Mouse (Mus musculus) ES-E14 (cell line): Measurements from ENCODE around the gene N4bp2l2. TPM values are rescaled to one million over a fixed set of nuclear protein-coding genes. Genes with fewer than 3 reads are reported as not detected.

Source experiments
- DNase-seq: peaks from one replicate; pipeline ENCODE4 v3.0.0-alpha.2; 2013; ENCODE audit warnings: low read depth, low spot score
- H3K27ac ChIP-seq: 2 replicates; pipeline ENCODE4 v1.5.1; 2012; ENCODE audit warnings: low read depth, mild to moderate bottlenecking, low read length, moderate library complexity, mixed read lengths; ENCODE audit not compliant: poor library complexity, insufficient read depth, severe bottlenecking
- H3K36me3 ChIP-seq: 2 replicates; pipeline ENCODE4 v1.6.1; 2012; ENCODE audit warnings: mild to moderate bottlenecking, low read length, moderate library complexity, mixed read lengths; ENCODE audit not compliant: control insufficient read depth, poor library complexity, insufficient read depth, severe bottlenecking
- H3K4me1 ChIP-seq, 2 experiments: fragments of 150-350 bp in 1 of 2; sonication (generic) in 1 of 2; 2 replicates each; pipeline ENCODE4 v1.6.1; 2012; ENCODE audit warnings: low read length in 2 of 2, mild to moderate bottlenecking in 1 of 2, mixed read lengths in 1 of 2; ENCODE audit not compliant: control insufficient read depth in 2 of 2, insufficient read depth in 2 of 2, poor library complexity in 1 of 2
- H3K4me3 ChIP-seq, 2 experiments: fragments of 150-350 bp in 1 of 2; sonication (generic) in 1 of 2; 2 replicates each; pipeline ENCODE4 v1.5.1; 2012; ENCODE audit warnings: low read length in 2 of 2, low read depth in 1 of 2, mild to moderate bottlenecking in 1 of 2, mixed read lengths in 1 of 2; ENCODE audit not compliant: insufficient read depth in 1 of 2, poor library complexity in 1 of 2, severe bottlenecking in 1 of 2
- H3K9ac ChIP-seq: 2 replicates; pipeline ENCODE4 v1.6.1; 2012; ENCODE audit warnings: low read depth, mild to moderate bottlenecking, low read length, mixed read lengths; ENCODE audit not compliant: poor library complexity, insufficient read depth, severe bottlenecking
- H3K9me3 ChIP-seq: fragments of 150-350 bp; sonication (generic); 2 replicates; pipeline ENCODE4 v1.6.1; 2012; ENCODE audit warnings: low read depth, mild to moderate bottlenecking, low read length; ENCODE audit not compliant: control insufficient read depth, insufficient read depth
- CHD2 ChIP-seq: IDR thresholded peaks from 2 replicates; pipeline ENCODE4 v1.6.1; 2014; ENCODE audit warnings: mild to moderate bottlenecking, low read depth, low read length, inconsistent platforms
- HCFC1 ChIP-seq: IDR thresholded peaks from 2 replicates; pipeline ENCODE4 v1.6.1; 2012; ENCODE audit warnings: low read length, inconsistent platforms, borderline replicate concordance; ENCODE audit not compliant: insufficient read depth
- MAFK ChIP-seq: IDR thresholded peaks from 2 replicates; pipeline ENCODE4 v1.6.1; 2014; ENCODE audit warnings: mild to moderate bottlenecking, low read depth, low read length, inconsistent platforms; ENCODE audit not compliant: insufficient read depth
- ZC3H11A ChIP-seq: IDR thresholded peaks from 2 replicates; pipeline ENCODE4 v1.6.1; 2012; ENCODE audit warnings: low read depth, mild to moderate bottlenecking, inconsistent platforms, low read length, borderline replicate concordance
- ZNF384 ChIP-seq: IDR thresholded peaks from 2 replicates; pipeline ENCODE4 v1.6.1; 2012; ENCODE audit warnings: low read depth, low read length, inconsistent platforms
- in situ Hi-C, 2 experiments: fragments of 600-800 bp; cut with MboI; formaldehyde crosslinking; loops; one replicate each; pipeline ENCODE4 v1.15.1; 2025; ENCODE audit warnings: low sequenced_read_pairs in 2 of 2, inconsistent platforms in 1 of 2; ENCODE audit not compliant: unreplicated experiment in 2 of 2
- total RNA-seq: library from RNA; depleted of rRNA; stranded (reverse); fragments of 300-350 nt; gene quantifications from 2 replicates; pipeline ENCODE4 v1.2.3, GENCODE M21; 2012

The N4bp2l2 gene
- total RNA-seq, 1 experiment: 58.4 TPM

- no peak overlapping the region for H3K9ac ChIP-seq
Measured at GRCm38 (mm10) chr5:150600554-150601440, 65.2 kb downstream of the N4bp2l2 start.

GRCm38 (mm10) chr5:150599301-150600294, 66.4 kb downstream of the N4bp2l2 start:
- H3K4me1 ChIP-seq: peaks cover 3 to 8% of the 10 kb centered on the region in 2 experiments; a peak in 2 of 4 replicates
- no peak for DNase-seq
- no peak overlapping the region for H3K4me3 ChIP-seq
- TF ChIP-seq CHD2 (no peak), ZC3H11A (no peak), ZNF384 (no peak), MAFK (no peak), HCFC1 (no peak)
- H3K36me3 ChIP-seq: no peaks in the 10 kb centered on the region
- in situ Hi-C loops: no loop called here
- no peaks in the 10 kb centered on the region for H3K9me3 ChIP-seq
- no peak overlapping the region; the same call in 1 of the 2 replicates for H3K27ac ChIP-seq
- no peak overlapping the region for H3K9ac ChIP-seq

More at GRCm38 (mm10) chr5:150600554-150601440, 65.2 kb downstream of the N4bp2l2 start:
- no peaks in the 10 kb centered on the region for H3K36me3 ChIP-seq
- no peak for DNase-seq
- TF ChIP-seq ZC3H11A (no peak), CHD2 (no peak), ZNF384 (no peak), HCFC1 (no peak), MAFK (no peak)
- no peak overlapping the region for H3K4me3 ChIP-seq
- peaks cover 0 to 8% of the 10 kb centered on the region in 2 experiments; a peak in 1 of 4 replicates for H3K4me1 ChIP-seq
- no peak overlapping the region for H3K27ac ChIP-seq
- in situ Hi-C loops: no loop called here
- H3K9me3 ChIP-seq: no peaks in the 10 kb centered on the region

GRCm38 (mm10) chr5:150598202-150599119, 67.5 kb downstream of the N4bp2l2 start:
- DNase-seq: no peak
- in situ Hi-C loops: no loop called here
- Histone ChIP-seq H3K4me1 (peaks cover 3 to 8% of the 10 kb centered on the region in 2 experiments; a peak in 2 of 4 replicates), H3K36me3 (no peaks in the 10 kb centered on the region), H3K4me3 (no peak overlapping the region), H3K9me3 (no peaks in the 10 kb centered on the region), H3K27ac (no peak overlapping the region), H3K9ac (no peak overlapping the region)
- no peak for TF ChIP-seq MAFK
- no peak for TF ChIP-seq ZNF384
- TF ChIP-seq ZC3H11A: no peak
- TF ChIP-seq HCFC1: no peak

- Histone ChIP-seq H3K4me1 (peaks cover 3 to 8% of the 10 kb centered on the region in 2 experiments; a peak in 2 of 4 replicates), H3K9me3 (no peaks in the 10 kb centered on the region), H3K36me3 (no peaks in the 10 kb centered on the region; the same call in 1 of the 2 replicates), H3K9ac (no peak within 1 kb of the TSS), H3K27ac (no peak within 1 kb of the TSS), H3K4me3 (no peak within 1 kb of the TSS)
- no peak for DNase-seq
- in situ Hi-C loops: no loop called here
- TF ChIP-seq HCFC1 (no peak), CHD2 (no peak), ZC3H11A (no peak), ZNF384 (no peak), MAFK (no peak)
Measured at GRCm38 (mm10) chr5:150597088-150597487, 68.9 kb downstream of the N4bp2l2 start, which contains the start of gene N4bp2l1. N4bp2l1 (minus strand) TSS chr5:150597188.
